Mouse (Mus musculus) thymus, adult 2 months (tissue): Measurements from ENCODE around the gene Acsf3.

Experiments used
- CTCF ChIP-seq: fragments of 200-500 bp; IDR thresholded peaks from 2 replicates; pipeline ENCODE4 v1.5.1; 2012; ENCODE audit warnings: mild to moderate bottlenecking, control low read depth, low read length, moderate library complexity, borderline replicate concordance; ENCODE audit not compliant: control insufficient read depth, poor library complexity, insufficient read depth; ENCODE audit errors: extremely low read depth
- POLR2A ChIP-seq: fragments of 200-500 bp; IDR thresholded peaks from 2 replicates; pipeline ENCODE4 v1.6.1; 2012; ENCODE audit warnings: mild to moderate bottlenecking, low read length, control low read depth, moderate library complexity; ENCODE audit not compliant: control insufficient read depth, poor library complexity, insufficient read depth; ENCODE audit errors: extremely low read depth

DNA sequence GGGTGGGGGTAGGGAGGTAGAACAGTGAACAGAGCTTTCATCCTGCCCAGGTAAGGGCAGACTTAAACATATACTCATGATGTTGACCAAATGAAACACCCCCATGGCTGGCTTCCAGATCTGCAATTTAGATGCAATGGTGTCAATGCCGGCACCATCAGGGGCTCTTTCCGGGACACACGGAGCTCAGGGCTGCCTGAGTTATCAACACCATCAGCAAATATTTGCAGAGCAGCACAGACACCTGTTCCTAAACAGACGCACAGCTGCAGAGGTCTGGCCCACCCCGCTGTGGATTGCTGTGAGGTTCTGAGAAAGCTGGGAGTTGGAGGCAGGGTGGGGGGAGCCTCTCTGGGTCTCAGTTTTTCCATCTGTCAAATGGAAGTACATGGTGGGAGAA is 9.1 kb upstream of the Acsf3 start:
- TF ChIP-seq CTCF (no peak), POLR2A (no peak)
